Mouse (Mus musculus): ENCODE data around the gene Lin54.

GRCm38 (mm10) chr5:100476328-100476727, 24.1 kb downstream of the Lin54 start:
- TF ChIP-seq CTCF (IDR thresholded peaks at IDR 0.05; ENCODE audit: low read depth, low read length): peak; percentile 22
- TF ChIP-seq EP300 (IDR thresholded peaks at IDR 0.05; ENCODE audit: insufficient read depth, low read depth, low read length): no peak

All from ES-Bruce4 (cell line).